Mouse (Mus musculus) CH12.LX (cell line): ENCODE data around the gene Mroh2a.

Experiments used
- CHD2 ChIP-seq: IDR thresholded peaks from 2 replicates; pipeline ENCODE4 v1.6.1; 2011; ENCODE audit warnings: low read length, improper control_type of control experiment
- CTCF ChIP-seq, 2 experiments: IDR thresholded peaks in 1 of 2; conservative IDR thresholded peaks in 1 of 2; 2 replicates each; pipeline ENCODE4 v1.5.1; 2011 to 2012; ENCODE audit warnings: low read depth in 2 of 2, low read length in 2 of 2, improper control_type of control experiment in 1 of 2, inconsistent platforms in 1 of 2, mild to moderate bottlenecking in 1 of 2, moderate library complexity in 1 of 2
- ETS1 ChIP-seq: conservative IDR thresholded peaks from 2 replicates; pipeline ENCODE4 v1.6.1; 2012; ENCODE audit warnings: low read depth, mild to moderate bottlenecking, inconsistent platforms, low read length, improper control_type of control experiment, moderate library complexity
- JUND ChIP-seq: conservative IDR thresholded peaks from 2 replicates; pipeline ENCODE4 v1.6.1; 2011; ENCODE audit warnings: low read depth, low read length, improper control_type of control experiment
- MAX ChIP-seq: IDR thresholded peaks from 2 replicates; pipeline ENCODE4 v1.6.1; 2011; ENCODE audit warnings: low read length, improper control_type of control experiment
- MXI1 ChIP-seq: IDR thresholded peaks from 2 replicates; pipeline ENCODE4 v1.6.1; 2011; ENCODE audit warnings: mild to moderate bottlenecking, low read depth, low read length, improper control_type of control experiment
- POLR2A ChIP-seq: IDR thresholded peaks from 2 replicates; pipeline ENCODE4 v1.6.1; 2011; ENCODE audit warnings: low read depth, mild to moderate bottlenecking, improper control_type of control experiment, low read length
- POLR2AphosphoS2 ChIP-seq: IDR thresholded peaks from 2 replicates; pipeline ENCODE4 v1.6.1; 2011; ENCODE audit warnings: low read depth, low read length, improper control_type of control experiment
- RAD21 ChIP-seq: IDR thresholded peaks from 2 replicates; pipeline ENCODE4 v1.6.1; 2011; ENCODE audit warnings: low read depth, mild to moderate bottlenecking, low read length, improper control_type of control experiment, moderate library complexity
- SIN3A ChIP-seq: IDR thresholded peaks from 2 replicates; pipeline ENCODE4 v1.6.1; 2012; ENCODE audit warnings: low read length, improper control_type of control experiment, inconsistent platforms
- TBP ChIP-seq: conservative IDR thresholded peaks from 2 replicates; pipeline ENCODE4 v1.6.1; 2011; ENCODE audit warnings: low read depth, low read length, improper control_type of control experiment
- USF1 ChIP-seq: IDR thresholded peaks from 2 replicates; pipeline ENCODE4 v1.6.1; 2014; ENCODE audit warnings: low read depth, mild to moderate bottlenecking, inconsistent platforms, low read length, improper control_type of control experiment

GRCm38 (mm10) chr1:88280006-88280690, 53.4 kb downstream of the Mroh2a start:
- TF ChIP-seq CTCF (conservative IDR thresholded peaks at IDR 0.05 in 1 of 2, IDR thresholded peaks at IDR 0.05 in 1 of 2; ENCODE audit: low read depth in 2 of 2, low read length in 2 of 2) (no peak), USF1 (no peak), RAD21 (no peak), POLR2A (no peak), SIN3A (no peak), ETS1 (no peak), JUND (no peak), MXI1 (no peak), MAX (no peak), TBP (no peak), POLR2AphosphoS2 (no peak), CHD2 (no peak)
